Mouse (Mus musculus) ES-Bruce4 (cell line): ENCODE results near the gene Adap1.

Experiments
- CTCF ChIP-seq: IDR thresholded peaks from one replicate; pipeline ENCODE4 v1.8.1; 2011; ENCODE audit warnings: low read depth, low read length
- EP300 ChIP-seq: IDR thresholded peaks from 2 replicates; pipeline ENCODE4 v1.6.1; 2011; ENCODE audit warnings: low read depth, low read length; ENCODE audit not compliant: insufficient read depth
- POLR2A ChIP-seq: IDR thresholded peaks from one replicate; pipeline ENCODE4 v1.8.1; 2011; ENCODE audit warnings: low read length; ENCODE audit not compliant: insufficient read depth

DNA sequence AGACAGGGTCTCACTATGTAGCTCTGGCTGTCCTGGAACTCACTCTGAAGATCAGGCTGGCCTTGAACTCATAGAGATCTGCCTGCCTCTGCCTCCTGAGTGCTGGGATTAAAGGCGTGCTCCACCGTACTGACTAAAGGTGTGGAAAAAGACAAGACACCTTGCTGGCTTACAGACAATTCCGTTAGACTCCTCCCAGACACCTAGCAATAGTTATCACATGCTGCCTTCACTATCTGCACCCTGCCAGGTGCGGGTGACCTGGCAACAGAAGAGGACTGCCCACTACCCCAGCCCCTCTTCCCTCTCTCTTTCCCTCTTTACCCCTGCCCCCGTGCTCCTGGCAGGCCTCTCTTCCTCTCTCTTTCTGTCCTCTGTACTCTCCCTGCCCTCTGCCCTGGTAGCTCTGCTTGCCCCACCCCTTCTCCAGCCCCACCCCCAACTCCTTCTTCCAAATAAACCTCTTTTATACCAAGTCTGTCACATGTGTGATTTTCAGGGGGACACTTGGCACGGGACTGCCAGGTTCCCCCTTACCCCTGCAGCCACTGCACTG, 48.5 kb upstream of the Adap1 start:
- TF ChIP-seq CTCF (no peak), POLR2A (no peak), EP300 (no peak)
